Mouse (Mus musculus): ENCODE results near the gene Kiss1r.

GRCm38 (mm10) chr10:79950661-79951060, 33.9 kb downstream of the Kiss1r start:
- TF ChIP-seq CTCF (IDR thresholded peaks at IDR 0.05; ENCODE audit: borderline replicate concordance, extremely low read depth, insufficient read depth, insufficient read length) (no peak), POLR2A (IDR thresholded peaks at IDR 0.05; ENCODE audit: borderline replicate concordance, extremely low read depth, insufficient read depth, insufficient read length, poor library complexity, severe bottlenecking) (no peak)
